Mouse (Mus musculus) lung, adult 2 months (tissue): ENCODE data around the gene Klk13.

ENCODE experiments used
- CTCF ChIP-seq: fragments of 200-500 bp; IDR thresholded peaks from 2 replicates; pipeline ENCODE4 v1.5.1; 2011; ENCODE audit warnings: mild to moderate bottlenecking, low read length, control low read depth; ENCODE audit not compliant: insufficient read depth
- POLR2A ChIP-seq: fragments of 200-500 bp; IDR thresholded peaks from 2 replicates; pipeline ENCODE4 v1.6.1; 2011; ENCODE audit warnings: low read depth, mild to moderate bottlenecking, control low read depth, low read length, borderline replicate concordance; ENCODE audit errors: extremely low read depth

GRCm38 (mm10) chr7:43768597-43768996, 56.2 kb downstream of the Klk13 start, which contains the start of gene Klk12:
- TF ChIP-seq POLR2A: no peak
- TF ChIP-seq CTCF: no peak
